Mouse (Mus musculus): ENCODE results near the gene Hnrnpc. TPM values are rescaled to one million over a fixed set of nuclear protein-coding genes. Genes with fewer than 3 reads are reported as not detected.

Gene Hnrnpc
- polyA plus RNA-seq, 1 experiment from 2014 or later: 528 TPM

DNA sequence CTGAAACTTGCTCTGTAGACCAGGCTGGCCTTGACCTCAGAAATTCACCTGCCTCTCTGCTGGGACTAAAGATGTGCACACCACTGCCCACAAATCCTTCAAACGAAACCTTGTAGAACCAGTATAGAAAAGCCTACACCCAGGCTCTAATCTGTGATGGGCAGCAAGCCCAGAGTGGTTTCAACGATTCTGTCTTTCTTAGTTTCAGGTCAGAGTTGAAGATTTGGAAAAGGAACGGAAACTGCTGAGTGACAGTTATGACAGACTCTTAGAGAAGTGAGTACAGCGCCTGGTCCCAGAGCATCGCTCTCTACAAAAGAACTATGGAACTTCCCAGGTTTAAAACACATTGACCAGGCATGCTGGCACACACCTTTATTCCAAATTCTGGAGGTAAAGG is 29.8 kb upstream of the Hnrnpc start:
- no peak overlapping the region for H3K4me2 ChIP-seq (ENCODE audit: low read depth, low read length)
- H3K27ac ChIP-seq (ENCODE audit: low read length): no peak overlapping the region
- no peak for ATAC-seq (ENCODE audit: insufficient read depth, low FRiP score)
- H3K4me1 ChIP-seq (ENCODE audit: control insufficient read depth, insufficient read depth, low read length): no peaks in the 10 kb centered on the region
- H3K27me3 ChIP-seq (ENCODE audit: control insufficient read depth, insufficient read depth, low read length): no peaks in the 10 kb centered on the region
- H3K4me3 ChIP-seq (replicated peaks; ENCODE audit: low read length): no peak overlapping the region
- no peaks in the 10 kb centered on the region for H3K36me3 ChIP-seq (ENCODE audit: control insufficient read depth, insufficient read depth, low read length)
- H3K9ac ChIP-seq (ENCODE audit: low read length): no peak overlapping the region
- no peaks in the 10 kb centered on the region for H3K9me3 ChIP-seq (replicated peaks; ENCODE audit: control insufficient read depth, low read length)
- 65% methylated on average over 5 of the region's 5 CpGs for WGBS

DNA sequence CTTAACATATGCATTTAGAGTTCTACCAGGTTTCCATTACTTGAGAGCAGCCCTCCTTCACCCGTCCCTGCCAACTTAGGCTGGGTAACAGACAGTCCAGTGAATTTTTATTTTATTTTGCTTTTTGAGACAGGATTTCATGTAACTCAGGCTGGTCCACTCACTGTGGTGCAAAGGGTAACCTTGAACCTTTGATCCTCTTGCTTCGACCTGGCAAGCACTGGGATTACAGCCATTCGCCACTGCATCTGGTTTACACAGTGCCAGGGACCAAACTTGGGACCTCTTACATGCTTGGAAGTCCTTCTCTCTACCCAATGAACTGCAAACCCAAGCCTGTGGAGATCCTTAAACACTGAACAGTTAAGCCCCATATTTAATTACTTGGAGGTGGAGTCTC is 20.8 kb upstream of the Hnrnpc start:
- Histone ChIP-seq H3K9me3 (replicated peaks; ENCODE audit: control insufficient read depth, low read length) (no peaks in the 10 kb centered on the region), H3K27me3 (ENCODE audit: control insufficient read depth, insufficient read depth, low read length) (no peaks in the 10 kb centered on the region), H3K4me2 (ENCODE audit: low read depth, low read length) (no peak overlapping the region), H3K4me1 (ENCODE audit: control insufficient read depth, insufficient read depth, low read length) (0 out of 2 replicates have a peak, but pooled peaks cover 3% of the 10 kb centered on the region), H3K4me3 (replicated peaks; ENCODE audit: low read length) (no peak overlapping the region), H3K27ac (ENCODE audit: low read length) (no peak overlapping the region), H3K9ac (ENCODE audit: low read length) (no peak overlapping the region), H3K36me3 (ENCODE audit: control insufficient read depth, insufficient read depth, low read length) (no peaks in the 10 kb centered on the region)
- WGBS: 90% methylated on average over 3 of the region's 3 CpGs
- no peak for ATAC-seq (ENCODE audit: insufficient read depth, low FRiP score)

DNA sequence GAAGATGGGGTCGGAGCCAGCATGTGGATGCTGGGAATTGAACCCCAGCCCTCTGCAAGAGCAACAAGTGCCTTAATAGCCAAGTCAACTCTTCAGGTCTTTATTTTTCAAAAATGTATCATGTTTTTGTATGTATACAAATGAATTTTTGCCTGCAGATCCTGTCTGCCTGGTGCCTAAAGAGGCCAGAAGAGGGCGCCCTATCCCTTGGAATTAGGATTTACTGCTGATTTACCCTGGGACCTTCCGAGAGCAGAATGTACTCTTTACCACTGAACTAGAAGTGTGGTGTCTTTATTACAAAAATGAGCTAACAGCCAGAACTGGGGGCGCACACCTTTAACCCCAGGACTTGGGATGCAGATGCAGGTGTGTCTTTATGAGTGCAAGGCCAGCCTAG is 20.1 kb upstream of the Hnrnpc start:
- Histone ChIP-seq H3K36me3 (ENCODE audit: control insufficient read depth, insufficient read depth, low read length) (no peaks in the 10 kb centered on the region), H3K9ac (ENCODE audit: low read length) (no peak overlapping the region), H3K4me3 (replicated peaks; ENCODE audit: low read length) (no peak overlapping the region), H3K4me1 (ENCODE audit: control insufficient read depth, insufficient read depth, low read length) (0 out of 2 replicates have a peak, but pooled peaks cover 7% of the 10 kb centered on the region), H3K27ac (ENCODE audit: low read length) (no peak overlapping the region), H3K4me2 (ENCODE audit: low read depth, low read length) (no peak overlapping the region), H3K9me3 (replicated peaks; ENCODE audit: control insufficient read depth, low read length) (no peaks in the 10 kb centered on the region), H3K27me3 (ENCODE audit: control insufficient read depth, insufficient read depth, low read length) (no peaks in the 10 kb centered on the region)
- ATAC-seq (ENCODE audit: insufficient read depth, low FRiP score): no peak
- WGBS: 20% methylated on average over 4 of the region's 4 CpGs

DNA sequence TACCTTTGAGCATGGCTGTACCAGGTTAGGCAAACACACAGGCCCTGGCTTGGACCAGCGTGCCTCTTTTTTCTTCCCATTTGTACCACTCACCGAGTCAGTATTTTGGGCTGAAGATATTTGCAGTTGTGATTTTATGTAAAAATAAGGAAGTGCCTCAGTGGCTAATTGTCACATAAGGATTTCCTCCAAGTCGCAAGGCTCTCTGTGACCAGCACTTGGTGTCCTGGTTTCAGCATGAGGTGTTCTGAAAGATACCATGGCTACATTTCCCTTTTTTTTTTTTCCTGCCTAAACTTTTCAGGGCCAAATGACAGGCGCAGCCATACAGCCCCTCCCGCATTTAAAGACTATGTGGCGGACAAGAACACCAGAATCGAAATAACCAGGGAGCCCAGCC is 16.3 kb upstream of the Hnrnpc start:
- Histone ChIP-seq H3K4me3 (replicated peaks; ENCODE audit: low read length) (peak overlapping the region; percentile 58), H3K4me1 (ENCODE audit: control insufficient read depth, insufficient read depth, low read length) (0 out of 2 replicates have a peak, but pooled peaks cover 7% of the 10 kb centered on the region), H3K9ac (ENCODE audit: low read length) (no peak overlapping the region), H3K9me3 (replicated peaks; ENCODE audit: control insufficient read depth, low read length) (no peaks in the 10 kb centered on the region), H3K27ac (ENCODE audit: low read length) (peak overlapping the region; percentile 96; the same call in 1 of the 2 replicates), H3K4me2 (ENCODE audit: low read depth, low read length) (peak overlapping the region; percentile 93), H3K36me3 (ENCODE audit: control insufficient read depth, insufficient read depth, low read length) (no peaks in the 10 kb centered on the region), H3K27me3 (ENCODE audit: control insufficient read depth, insufficient read depth, low read length) (no peaks in the 10 kb centered on the region)
- 45% methylated on average over 7 of the region's 7 CpGs for WGBS
- ATAC-seq (ENCODE audit: insufficient read depth, low FRiP score): no peak

DNA sequence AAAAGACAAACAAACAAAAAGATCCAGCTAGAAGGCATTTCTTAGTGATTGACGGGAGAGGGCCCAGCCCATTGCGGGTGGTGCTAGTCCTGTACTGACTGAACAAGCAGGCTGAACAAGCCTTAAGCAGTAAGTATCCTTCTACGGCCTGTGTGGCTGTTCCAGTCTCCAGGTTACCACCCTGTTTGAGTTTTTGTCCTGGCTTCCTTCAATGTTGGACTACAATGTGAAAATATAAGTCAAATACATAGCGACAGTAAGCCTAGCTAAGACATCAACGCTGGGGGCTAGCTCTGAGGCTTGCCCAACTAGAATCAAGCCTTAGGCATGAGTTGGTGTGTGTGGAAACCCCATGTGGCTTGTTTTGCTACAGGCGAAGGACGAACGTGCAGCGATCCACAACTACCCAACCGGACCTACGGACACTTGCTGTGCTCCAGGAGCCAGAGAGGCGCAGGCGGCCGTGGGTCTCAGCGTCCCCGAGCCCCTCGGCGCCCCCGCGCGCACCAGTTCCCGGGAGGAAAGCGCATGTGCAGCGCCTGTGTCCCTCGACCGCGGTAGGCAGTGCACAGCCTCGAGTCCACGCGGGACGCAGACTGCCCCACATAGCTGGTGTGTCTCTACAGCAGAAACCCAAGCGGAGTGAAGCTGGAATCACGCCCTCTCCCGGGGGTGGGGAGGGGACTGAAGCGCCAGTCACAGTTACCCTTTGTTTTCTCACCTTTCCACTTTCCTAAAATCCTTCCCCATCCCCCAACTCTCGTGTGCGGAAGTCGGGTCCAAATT is 15.2 kb upstream of the Hnrnpc start:
- no peaks in the 10 kb centered on the region for H3K9me3 ChIP-seq (replicated peaks; ENCODE audit: control insufficient read depth, low read length)
- no peaks in the 10 kb centered on the region for H3K27me3 ChIP-seq (ENCODE audit: control insufficient read depth, insufficient read depth, low read length)
- 0 out of 2 replicates have a peak, but pooled peaks cover 7% of the 10 kb centered on the region for H3K4me1 ChIP-seq (ENCODE audit: control insufficient read depth, insufficient read depth, low read length)
- H3K4me3 ChIP-seq (replicated peaks; ENCODE audit: low read length): peak overlapping the region; percentile 58
- H3K9ac ChIP-seq (ENCODE audit: low read length): peak overlapping the region; percentile 84
- H3K36me3 ChIP-seq (ENCODE audit: control insufficient read depth, insufficient read depth, low read length): no peaks in the 10 kb centered on the region
- 1% methylated on average over 38 of the region's 38 CpGs for WGBS
- peak; percentile 90 for ATAC-seq (ENCODE audit: insufficient read depth, low FRiP score)
- H3K4me2 ChIP-seq (ENCODE audit: low read depth, low read length): peak overlapping the region; percentile 93
- H3K27ac ChIP-seq (ENCODE audit: low read length): peak overlapping the region; percentile 96

DNA sequence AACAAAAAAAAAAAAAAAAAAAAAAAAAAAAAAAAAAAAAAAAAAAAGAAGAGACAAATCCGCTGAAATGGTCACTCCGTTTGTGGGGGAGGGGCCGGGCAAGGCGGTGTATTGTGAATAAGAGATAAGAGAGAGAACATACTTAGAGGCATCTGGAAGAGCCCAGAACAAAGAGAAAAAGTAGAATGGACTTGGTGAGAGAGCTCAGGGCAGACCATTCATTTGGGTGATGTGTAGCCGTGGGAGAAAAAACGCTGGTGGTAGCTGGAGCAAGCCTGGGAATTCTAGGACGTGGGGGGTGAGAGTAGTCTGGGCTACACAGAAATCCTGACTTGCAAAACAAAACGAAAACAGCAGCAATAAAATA is 14.6 kb upstream of the Hnrnpc start:
- H3K27me3 ChIP-seq (ENCODE audit: control insufficient read depth, insufficient read depth, low read length): no peaks in the 10 kb centered on the region
- H3K4me3 ChIP-seq (replicated peaks; ENCODE audit: low read length): peak overlapping the region; percentile 58

DNA sequence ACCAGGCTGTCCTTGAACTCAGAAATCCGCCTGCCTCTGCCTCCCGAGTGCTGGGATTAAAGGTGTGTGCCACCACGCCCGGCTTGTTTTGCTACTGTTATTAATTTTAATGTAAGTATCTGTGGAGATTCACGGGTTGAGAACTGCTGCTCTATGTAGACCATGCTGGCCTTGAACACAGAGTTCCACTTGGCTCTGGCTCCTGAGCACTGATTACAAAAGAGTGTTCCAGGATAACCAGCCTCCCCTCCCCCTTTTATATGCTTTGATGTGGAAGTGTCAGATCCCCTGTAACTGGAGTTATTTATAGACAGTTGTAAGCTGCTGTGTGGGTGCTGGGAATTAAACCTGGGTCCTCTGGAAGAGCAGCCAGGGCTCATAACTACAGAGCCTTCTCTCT is 13.4 kb upstream of the Hnrnpc start:
- no peaks in the 10 kb centered on the region for H3K9me3 ChIP-seq (replicated peaks; ENCODE audit: control insufficient read depth, low read length)
- H3K27ac ChIP-seq (ENCODE audit: low read length): no peak overlapping the region
- 94% methylated on average over 5 of the region's 5 CpGs for WGBS
- H3K4me3 ChIP-seq (replicated peaks; ENCODE audit: low read length): no peak overlapping the region
- ATAC-seq (ENCODE audit: insufficient read depth, low FRiP score): no peak
- H3K9ac ChIP-seq (ENCODE audit: low read length): no peak overlapping the region
- H3K4me1 ChIP-seq (ENCODE audit: control insufficient read depth, insufficient read depth, low read length): 0 out of 2 replicates have a peak, but pooled peaks cover 7% of the 10 kb centered on the region
- H3K36me3 ChIP-seq (ENCODE audit: control insufficient read depth, insufficient read depth, low read length): no peaks in the 10 kb centered on the region
- H3K4me2 ChIP-seq (ENCODE audit: low read depth, low read length): no peak overlapping the region
- no peaks in the 10 kb centered on the region for H3K27me3 ChIP-seq (ENCODE audit: control insufficient read depth, insufficient read depth, low read length)

More for the DNA sequence above, 14.6 kb upstream of the Hnrnpc start:
- 0 out of 2 replicates have a peak, but pooled peaks have one; percentile 4 for ATAC-seq (ENCODE audit: insufficient read depth, low FRiP score)
- no peaks in the 10 kb centered on the region for H3K36me3 ChIP-seq (ENCODE audit: control insufficient read depth, insufficient read depth, low read length)
- 0 out of 2 replicates have a peak, but pooled peaks cover 7% of the 10 kb centered on the region for H3K4me1 ChIP-seq (ENCODE audit: control insufficient read depth, insufficient read depth, low read length)
- H3K9ac ChIP-seq (ENCODE audit: low read length): peak overlapping the region; percentile 84; the same call in 1 of the 2 replicates
- no peaks in the 10 kb centered on the region for H3K9me3 ChIP-seq (replicated peaks; ENCODE audit: control insufficient read depth, low read length)
- H3K27ac ChIP-seq (ENCODE audit: low read length): peak overlapping the region; percentile 96
- peak overlapping the region; percentile 93 for H3K4me2 ChIP-seq (ENCODE audit: low read depth, low read length)
- WGBS: 16% methylated on average over 8 of the region's 8 CpGs

DNA sequence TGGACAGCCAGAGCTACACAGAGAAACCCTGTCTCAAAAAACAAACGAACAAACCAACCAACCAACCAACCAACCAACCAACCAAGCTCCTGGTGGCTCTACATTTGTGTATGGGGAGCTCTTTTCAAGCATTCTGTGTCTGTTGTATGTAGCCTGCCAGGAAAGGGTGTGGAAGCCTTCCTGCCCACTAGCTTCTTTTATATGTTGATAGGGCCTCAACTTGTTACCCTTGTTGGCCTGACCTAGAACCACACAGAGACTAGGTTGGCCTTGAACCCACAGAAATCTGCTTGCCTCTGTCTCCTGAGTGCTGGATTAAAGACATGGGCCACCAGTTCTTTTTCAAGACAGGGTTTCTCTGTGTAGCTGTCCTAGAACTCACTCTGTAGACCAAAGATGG is 10.3 kb upstream of the Hnrnpc start:
- H3K4me1 ChIP-seq (ENCODE audit: control insufficient read depth, insufficient read depth, low read length): 0 out of 2 replicates have a peak, but pooled peaks cover 1% of the 10 kb centered on the region
- no peaks in the 10 kb centered on the region for H3K9me3 ChIP-seq (replicated peaks; ENCODE audit: control insufficient read depth, low read length)
- ATAC-seq (ENCODE audit: insufficient read depth, low FRiP score): no peak
- H3K36me3 ChIP-seq (ENCODE audit: control insufficient read depth, insufficient read depth, low read length): no peaks in the 10 kb centered on the region
- H3K27ac ChIP-seq (ENCODE audit: low read length): no peak overlapping the region
- H3K9ac ChIP-seq (ENCODE audit: low read length): no peak overlapping the region
- H3K4me2 ChIP-seq (ENCODE audit: low read depth, low read length): no peak overlapping the region
- H3K27me3 ChIP-seq (ENCODE audit: control insufficient read depth, insufficient read depth, low read length): no peaks in the 10 kb centered on the region
- H3K4me3 ChIP-seq (replicated peaks; ENCODE audit: low read length): no peak overlapping the region
- 72% methylated on average over 1 of the region's 1 CpGs for whole genome bisulfite sequencing

DNA sequence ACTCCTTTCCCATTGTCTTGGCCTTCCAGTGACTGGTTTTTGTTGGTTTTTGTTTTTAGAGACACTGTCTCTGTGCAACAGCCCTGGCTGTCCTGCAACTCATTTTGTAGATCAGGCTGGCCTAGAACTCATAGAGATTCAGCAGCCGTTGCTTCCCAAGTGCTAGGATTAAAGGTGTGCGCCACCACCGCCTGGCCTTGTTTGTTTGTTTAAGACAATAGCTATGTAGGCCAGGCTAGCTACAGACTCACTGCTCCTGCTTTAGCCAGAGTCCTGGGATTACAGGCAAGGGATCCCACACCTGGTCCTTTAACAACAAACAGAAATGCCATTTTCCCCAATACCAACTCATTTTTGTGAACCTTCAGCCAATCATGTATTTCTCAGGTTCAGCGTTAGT is 6.5 kb upstream of the Hnrnpc start, which contains the start of gene Rpgrip1:
Rpgrip1 (plus strand) TSS at position 359 of the 400 bp plus-strand sequence.
- 87% methylated on average over 4 of the region's 4 CpGs for WGBS
- no peak for ATAC-seq (ENCODE audit: insufficient read depth, low FRiP score)
- H3K9me3 ChIP-seq (replicated peaks; ENCODE audit: control insufficient read depth, low read length): no peaks in the 10 kb centered on the region

More for the DNA sequence above, 6.5 kb upstream of the Hnrnpc start, which contains the start of gene Rpgrip1:
- H3K36me3 ChIP-seq (ENCODE audit: control insufficient read depth, insufficient read depth, low read length): no peaks in the 10 kb centered on the region
- no peak within 1 kb of the TSS for H3K4me3 ChIP-seq (replicated peaks; ENCODE audit: low read length)
- peaks cover 12% of the 10 kb centered on the region for H3K4me1 ChIP-seq (ENCODE audit: control insufficient read depth, insufficient read depth, low read length)
- H3K27me3 ChIP-seq (ENCODE audit: control insufficient read depth, insufficient read depth, low read length): no peaks in the 10 kb centered on the region
- no peak within 1 kb of the TSS for H3K9ac ChIP-seq (ENCODE audit: low read length)
- H3K27ac ChIP-seq (ENCODE audit: low read length): no peak within 1 kb of the TSS
- no peak within 1 kb of the TSS for H3K4me2 ChIP-seq (ENCODE audit: low read depth, low read length)
